Mouse (Mus musculus): ENCODE results near the gene Nhsl2.

DNA sequence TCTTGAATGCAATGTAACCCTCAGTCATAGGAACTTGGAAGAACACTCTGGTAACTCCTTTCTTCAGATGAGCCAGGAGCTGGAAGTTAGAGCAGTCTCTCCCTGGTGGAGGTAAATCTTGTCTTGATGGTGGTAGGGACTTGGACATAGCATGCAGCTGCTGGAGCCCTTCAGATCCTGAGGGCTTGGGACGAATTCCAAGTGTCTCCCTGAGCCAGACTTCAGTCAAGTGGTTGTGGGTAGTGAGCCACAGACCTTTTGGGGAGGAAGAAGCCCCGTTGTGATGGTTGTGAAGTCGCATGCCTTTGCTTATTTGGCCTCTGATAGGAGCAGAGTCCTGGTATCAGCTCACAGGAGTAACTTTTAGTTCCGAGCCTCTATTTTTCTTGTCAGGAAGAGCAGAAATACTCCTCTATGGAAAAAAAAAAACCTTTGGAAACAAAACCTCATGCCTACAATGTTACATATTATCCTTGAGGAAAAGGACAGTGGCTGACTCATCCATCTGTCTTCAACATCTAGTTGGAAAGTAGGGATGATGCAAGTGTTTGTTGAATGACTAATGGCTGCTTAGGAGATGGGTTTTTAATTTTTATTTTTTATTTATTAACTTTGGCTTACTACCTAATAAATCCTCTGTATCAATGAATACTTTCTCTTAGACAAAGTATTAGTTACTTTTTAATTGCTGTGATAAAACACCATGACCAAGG lies 14.6 kb downstream of the Nhsl2 start:
- TF ChIP-seq CTCF (IDR thresholded peaks at IDR 0.05; ENCODE audit: low read depth, low read length) (no peak), POLR2A (IDR thresholded peaks at IDR 0.05; ENCODE audit: extremely low read depth, insufficient read depth, low read length) (no peak)
